Mouse (Mus musculus) layer of hippocampus, adult 2 months (tissue): ENCODE measurements at regions not wholly inside any gene's neighbourhood (a gene's known extent, or its start where the extent isn't known, plus 50 kb on each side); places are given as distances from the start of the nearest gene placed in this dataset.

Experiments used
- DNase-seq, 2 experiments: peaks; one replicate each; pipeline ENCODE4 v3.0.0; 2022; ENCODE audit warnings: low spot score in 2 of 2
- H3K27ac ChIP-seq: fragments of 200-600 bp; 2 replicates; pipeline ENCODE4 v1.8.1; 2022
- H3K4me3 ChIP-seq: fragments of 200-600 bp; 2 replicates; pipeline ENCODE4 v1.8.1; 2022; ENCODE audit warnings: mild to moderate bottlenecking
- CTCF ChIP-seq: fragments of 200-600 bp; conservative IDR thresholded peaks from 2 replicates; pipeline ENCODE4 v1.8.1; 2022; ENCODE audit warnings: antibody characterized with exemption, mild to moderate bottlenecking, moderate library complexity

DNA sequence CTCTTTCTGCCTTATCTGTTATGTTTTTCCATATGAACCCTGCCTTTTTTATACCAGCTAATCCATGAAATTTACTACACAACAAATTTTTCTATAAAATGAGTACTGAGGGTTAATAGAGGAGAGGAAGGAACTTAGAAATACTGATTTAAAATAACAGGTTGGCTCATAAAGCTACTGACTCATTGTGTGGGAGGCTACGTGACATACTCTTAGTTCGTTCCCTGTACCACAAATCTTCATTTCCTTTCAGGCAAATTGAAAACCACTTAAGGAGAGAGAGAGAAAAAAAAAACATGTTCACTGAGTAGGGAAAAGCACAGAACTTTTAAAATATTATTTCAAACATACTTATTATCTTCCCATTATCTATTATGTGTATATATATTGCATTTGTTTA, 129.1 kb upstream of the Ldoc1 start:
- Histone ChIP-seq H3K4me3 (no peak overlapping the region), H3K27ac (peak overlapping the region; percentile 57; the same call in 1 of the 2 replicates)
- DNase-seq, result no peak
- TF ChIP-seq CTCF, result no peak
